Mouse (Mus musculus) frontal cortex, postnatal 10 days (tissue): ENCODE results near the gene Btbd3.

ENCODE experiments used
- DNase-seq, 2 experiments: peaks; one replicate each; pipeline ENCODE4 v3.0.0; 2022; ENCODE audit warnings: low spot score in 2 of 2, mixed read lengths in 1 of 2

The Btbd3 gene

GRCm38 (mm10) chr2:138256411-138256810 lies at the start of gene Btbd3:
Btbd3 (plus strand) TSS chr2:138256565.
- DNase-seq = peak; percentile 87 to 90

- peak in 1 of 2 experiments; percentile 5 for DNase-seq
Observed at GRCm38 (mm10) chr2:138215561-138215960, 40.8 kb upstream of the Btbd3 start.

GRCm38 (mm10) chr2:138220269-138220668 lies 36.1 kb upstream of the Btbd3 start:
- peak in 1 of 2 experiments; percentile 9 for DNase-seq

- no peak for DNase-seq
Observed at GRCm38 (mm10) chr2:138232247-138232646, 24.1 kb upstream of the Btbd3 start.

- DNase-seq = no peak
Observed at GRCm38 (mm10) chr2:138236149-138236548, 20.2 kb upstream of the Btbd3 start.

- no peak for DNase-seq
Observed at GRCm38 (mm10) chr2:138242452-138242851, 13.9 kb upstream of the Btbd3 start.

- DNase-seq = peak; percentile 27 to 43
Observed at GRCm38 (mm10) chr2:138245631-138246289, 10.6 kb upstream of the Btbd3 start.

- no peak for DNase-seq
Observed at GRCm38 (mm10) chr2:138247986-138248385, 8.4 kb upstream of the Btbd3 start.

GRCm38 (mm10) chr2:138256851-138257471 lies 596 bp downstream of the Btbd3 start:
- no peak for DNase-seq

GRCm38 (mm10) chr2:138257692-138258315 lies 1.4 kb downstream of the Btbd3 start:
- no peak for DNase-seq

GRCm38 (mm10) chr2:138261140-138261539 lies 4.8 kb downstream of the Btbd3 start:
- DNase-seq = no peak

GRCm38 (mm10) chr2:138262885-138263284 lies 6.5 kb downstream of the Btbd3 start:
- no peak for DNase-seq

- DNase-seq = no peak
Observed at GRCm38 (mm10) chr2:138265356-138266005, 9.1 kb downstream of the Btbd3 start.

- DNase-seq = no peak
Observed at GRCm38 (mm10) chr2:138266679-138267078, 10.3 kb downstream of the Btbd3 start.

- DNase-seq = no peak
Observed at GRCm38 (mm10) chr2:138267852-138268513, 11.6 kb downstream of the Btbd3 start.

- no peak for DNase-seq
Observed at GRCm38 (mm10) chr2:138269330-138269729, 13.0 kb downstream of the Btbd3 start.

- DNase-seq = no peak
Observed at GRCm38 (mm10) chr2:138273404-138274073, 17.2 kb downstream of the Btbd3 start.

- DNase-seq = no peak
Observed at GRCm38 (mm10) chr2:138274086-138274485, 17.7 kb downstream of the Btbd3 start.

- peak; percentile 58 to 62 for DNase-seq
Observed at GRCm38 (mm10) chr2:138277842-138278691, 21.7 kb downstream of the Btbd3 start.
